Mouse (Mus musculus) myocyte (in vitro differentiated cells): ENCODE data around the gene Baiap2l2.

Source experiments
- CEBPB ChIP-seq: IDR thresholded peaks from 2 replicates; pipeline ENCODE4 v1.6.1; 2011; ENCODE audit warnings: mild to moderate bottlenecking, moderate library complexity; ENCODE audit not compliant: poor library complexity, insufficient read depth, severe bottlenecking
- E2F4 ChIP-seq: IDR thresholded peaks from one replicate; pipeline ENCODE4 v1.6.1; 2011; ENCODE audit warnings: mild to moderate bottlenecking, control low read depth, moderate library complexity; ENCODE audit not compliant: insufficient read depth
- MAX ChIP-seq: IDR thresholded peaks from one replicate; pipeline ENCODE4 v1.6.1; 2011; ENCODE audit warnings: low read depth, mild to moderate bottlenecking, control low read depth
- MYOD1 ChIP-seq, 3 experiments: IDR thresholded peaks; one replicate each; pipeline ENCODE4 v1.6.1; 2011; ENCODE audit warnings: control low read depth in 2 of 3, low read depth in 2 of 3, mild to moderate bottlenecking in 2 of 3, moderate library complexity in 1 of 3; ENCODE audit not compliant: insufficient read length in 2 of 3, control insufficient read depth in 1 of 3
- MYOG ChIP-seq, 3 experiments: IDR thresholded peaks; one replicate each; pipeline ENCODE4 v1.6.1; 2011; ENCODE audit warnings: control low read depth in 2 of 3, low read depth in 2 of 3, mild to moderate bottlenecking in 2 of 3; ENCODE audit not compliant: insufficient read length in 2 of 3, control insufficient read depth in 1 of 3, insufficient read depth in 1 of 3
- POLR2A ChIP-seq: IDR thresholded peaks from one replicate; pipeline ENCODE4 v1.6.1; 2011; ENCODE audit warnings: low read depth, mild to moderate bottlenecking, control low read depth, moderate library complexity; ENCODE audit not compliant: insufficient read length
- REST ChIP-seq: IDR thresholded peaks from one replicate; pipeline ENCODE4 v1.6.1; 2011; ENCODE audit warnings: mild to moderate bottlenecking, control low read depth, moderate library complexity; ENCODE audit not compliant: insufficient read depth, insufficient read length
- SRF ChIP-seq: IDR thresholded peaks from one replicate; pipeline ENCODE4 v1.6.1; 2011; ENCODE audit warnings: low read depth; ENCODE audit not compliant: control insufficient read depth, insufficient read length
- TCF12 ChIP-seq: IDR thresholded peaks from one replicate; pipeline ENCODE4 v1.6.1; 2011; ENCODE audit warnings: mild to moderate bottlenecking, control low read depth; ENCODE audit not compliant: poor library complexity, insufficient read depth, severe bottlenecking
- TCF3 ChIP-seq: IDR thresholded peaks from one replicate; pipeline ENCODE4 v1.6.1; 2011; ENCODE audit warnings: low read depth, control low read depth; ENCODE audit not compliant: insufficient read length

DNA sequence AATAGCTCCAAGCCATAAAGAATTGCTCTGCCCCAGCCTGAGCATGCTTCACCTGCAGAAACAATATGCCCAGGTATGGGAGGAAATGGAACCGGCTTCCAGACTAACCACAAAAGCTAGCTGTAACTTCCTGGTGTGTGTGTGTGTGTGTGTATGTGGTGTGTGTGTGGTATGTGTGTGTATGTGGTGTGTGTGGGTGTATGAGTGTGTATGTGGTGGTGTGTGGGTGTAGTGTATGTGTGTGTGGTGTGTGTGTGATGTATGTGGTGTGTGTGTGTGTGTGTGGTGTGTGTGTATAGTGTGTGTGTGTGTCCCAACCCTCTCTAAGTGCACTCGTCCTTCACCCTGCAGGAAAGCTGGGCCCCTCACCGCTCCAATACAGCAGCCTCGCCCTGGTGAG is 20.0 kb downstream of the Baiap2l2 start:
- TF ChIP-seq POLR2A: no peak
- TF ChIP-seq MAX: no peak
- no peak for TF ChIP-seq MYOG (IDR thresholded peaks at IDR 0.05; ENCODE audit: control insufficient read depth in 1 of 3, insufficient read depth in 1 of 3, insufficient read length in 2 of 3, low read depth in 2 of 3)
- TF ChIP-seq MYOD1 (IDR thresholded peaks at IDR 0.05; ENCODE audit: control insufficient read depth in 1 of 3, insufficient read length in 2 of 3, low read depth in 2 of 3): no peak
- no peak for TF ChIP-seq E2F4
- no peak for TF ChIP-seq SRF
- TF ChIP-seq CEBPB: no peak
- TF ChIP-seq TCF12: no peak
- no peak for TF ChIP-seq REST
- TF ChIP-seq TCF3: no peak
